Mouse (Mus musculus): ENCODE measurements around the gene Sell. TPM values are rescaled to one million over a fixed set of nuclear protein-coding genes. Genes with fewer than 3 reads are reported as not detected.

The Sell gene
- polyA plus RNA-seq, 1 experiment from 2014 or later: 0.11 TPM

GRCm38 (mm10) chr1:164114947-164115493, 53.2 kb downstream of the Sell start, which contains the start of gene Selp:
Selp (plus strand) TSS chr1:164115264.
- H3K9me3 ChIP-seq: no peaks in the 10 kb centered on the region
- H3K27ac ChIP-seq: no peak within 1 kb of the TSS
- no peaks in the 10 kb centered on the region for H3K36me3 ChIP-seq
- no peak within 1 kb of the TSS for H3K4me3 ChIP-seq
- no peak for ATAC-seq (ENCODE audit: low FRiP score, low read depth)
- no peaks in the 10 kb centered on the region for H3K27me3 ChIP-seq (replicated peaks)
- H3K4me2 ChIP-seq (replicated peaks): no peak within 1 kb of the TSS
- no peak within 1 kb of the TSS for H3K9ac ChIP-seq
- no peaks in the 10 kb centered on the region for H3K4me1 ChIP-seq
- 77% methylated on average over 8 of the region's 8 CpGs for WGBS

- Histone ChIP-seq H3K9ac (no peak overlapping the region), H3K4me1 (no peaks in the 10 kb centered on the region), H3K4me3 (no peak overlapping the region), H3K9me3 (no peaks in the 10 kb centered on the region), H3K27ac (no peak overlapping the region), H3K36me3 (no peaks in the 10 kb centered on the region), H3K4me2 (replicated peaks) (no peak overlapping the region), H3K27me3 (replicated peaks) (no peaks in the 10 kb centered on the region)
- ATAC-seq (ENCODE audit: low FRiP score, low read depth): no peak
- 78% methylated on average over 6 of the region's 6 CpGs for WGBS
These were observed 53.9 kb downstream of the Sell start for GRCm38 (mm10) chr1:164115647-164116046.

- Histone ChIP-seq H3K4me3 (no peak overlapping the region), H3K4me2 (replicated peaks) (no peak overlapping the region), H3K27me3 (replicated peaks) (no peaks in the 10 kb centered on the region), H3K9me3 (no peaks in the 10 kb centered on the region), H3K9ac (no peak overlapping the region), H3K27ac (no peak overlapping the region), H3K4me1 (no peaks in the 10 kb centered on the region), H3K36me3 (no peaks in the 10 kb centered on the region)
- WGBS: 94% methylated on average over 6 of the region's 6 CpGs
- no peak for ATAC-seq (ENCODE audit: low FRiP score, low read depth)
These were observed 56.1 kb downstream of the Sell start for GRCm38 (mm10) chr1:164117869-164118268.

- Histone ChIP-seq H3K4me3 (no peak overlapping the region), H3K36me3 (no peaks in the 10 kb centered on the region), H3K4me2 (replicated peaks) (no peak overlapping the region), H3K9ac (no peak overlapping the region), H3K9me3 (no peaks in the 10 kb centered on the region), H3K4me1 (no peaks in the 10 kb centered on the region), H3K27me3 (replicated peaks) (no peaks in the 10 kb centered on the region), H3K27ac (no peak overlapping the region)
- WGBS: 79% methylated on average over 3 of the region's 3 CpGs
- ATAC-seq (ENCODE audit: low FRiP score, low read depth): no peak
These were observed 58.4 kb downstream of the Sell start for GRCm38 (mm10) chr1:164119892-164120776.

- Histone ChIP-seq H3K4me3 (no peak overlapping the region), H3K36me3 (no peaks in the 10 kb centered on the region), H3K9me3 (no peaks in the 10 kb centered on the region), H3K4me1 (no peaks in the 10 kb centered on the region), H3K27me3 (replicated peaks) (no peaks in the 10 kb centered on the region), H3K27ac (no peak overlapping the region), H3K9ac (no peak overlapping the region), H3K4me2 (replicated peaks) (no peak overlapping the region)
- WGBS: 94% methylated on average over 3 of the region's 3 CpGs
- ATAC-seq (ENCODE audit: low FRiP score, low read depth): no peak
These were observed 59.0 kb downstream of the Sell start for GRCm38 (mm10) chr1:164120777-164121158.

GRCm38 (mm10) chr1:164123836-164124235, 62.1 kb downstream of the Sell start:
- no peak for ATAC-seq (ENCODE audit: low FRiP score, low read depth)
- H3K4me2 ChIP-seq (replicated peaks): no peak overlapping the region
- 54% methylated on average over 3 of the region's 3 CpGs for WGBS
- no peak overlapping the region for H3K4me3 ChIP-seq
- H3K36me3 ChIP-seq: no peaks in the 10 kb centered on the region
- H3K9me3 ChIP-seq: no peaks in the 10 kb centered on the region
- no peaks in the 10 kb centered on the region for H3K4me1 ChIP-seq
- H3K27me3 ChIP-seq (replicated peaks): no peaks in the 10 kb centered on the region
- no peak overlapping the region for H3K27ac ChIP-seq
- H3K9ac ChIP-seq: no peak overlapping the region

- Histone ChIP-seq H3K9ac (no peak overlapping the region), H3K4me2 (replicated peaks) (no peak overlapping the region), H3K27ac (no peak overlapping the region), H3K4me3 (no peak overlapping the region), H3K36me3 (no peaks in the 10 kb centered on the region), H3K4me1 (no peaks in the 10 kb centered on the region), H3K9me3 (no peaks in the 10 kb centered on the region), H3K27me3 (replicated peaks) (no peaks in the 10 kb centered on the region)
- ATAC-seq (ENCODE audit: low FRiP score, low read depth): no peak
- 72% methylated on average over 3 of the region's 3 CpGs for WGBS
These were observed 68.2 kb downstream of the Sell start for GRCm38 (mm10) chr1:164130013-164130412.

GRCm38 (mm10) chr1:164132609-164133008, 70.8 kb downstream of the Sell start:
- Histone ChIP-seq H3K9ac (no peak overlapping the region), H3K9me3 (no peaks in the 10 kb centered on the region), H3K27ac (no peak overlapping the region), H3K4me2 (replicated peaks) (no peak overlapping the region), H3K27me3 (replicated peaks) (no peaks in the 10 kb centered on the region), H3K36me3 (no peaks in the 10 kb centered on the region), H3K4me3 (no peak overlapping the region), H3K4me1 (no peaks in the 10 kb centered on the region)
- ATAC-seq (ENCODE audit: low FRiP score, low read depth): no peak
- 83% methylated on average over 1 of the region's 1 CpGs for WGBS

Other genes with a start within 250 kb of the Sell start
- gene Scyl3, start 132.9 kb upstream of the Sell start, polyA plus RNA-seq (2016; fragmentation: Nextera tagmentation; extraction: Ambion mirVana): 19.7 and 20.4 TPM in 2 replicates
- gene BC055324, start 67.2 kb upstream of the Sell start, polyA plus RNA-seq (2016; fragmentation: Nextera tagmentation; extraction: Ambion mirVana): 16.4 and 17.7 TPM in 2 replicates
- 8.0 and 9.6 TPM in 2 replicates for gene Mettl18, start 67.1 kb upstream of the Sell start, polyA plus RNA-seq (2016; fragmentation: Nextera tagmentation; extraction: Ambion mirVana)
- gene Sele, start 13.7 kb upstream of the Sell start, polyA plus RNA-seq (2016; fragmentation: Nextera tagmentation; extraction: Ambion mirVana): not detected in 2 replicates
- gene Selp, start 53.3 kb downstream of the Sell start, polyA plus RNA-seq (2016; fragmentation: Nextera tagmentation; extraction: Ambion mirVana): not detected in 2 replicates
- gene F5, start 89.9 kb downstream of the Sell start, polyA plus RNA-seq (2016; fragmentation: Nextera tagmentation; extraction: Ambion mirVana): 0.24 TPM in 2 replicates
- 8.2 and 8.8 TPM in 2 replicates for gene Slc19a2, start 187.1 kb downstream of the Sell start, polyA plus RNA-seq (2016; fragmentation: Nextera tagmentation; extraction: Ambion mirVana)
- gene Ccdc181, start 213.6 kb downstream of the Sell start, polyA plus RNA-seq (2016; fragmentation: Nextera tagmentation; extraction: Ambion mirVana): 14.8 and 15.0 TPM in 2 replicates
- 24.9 and 26.4 TPM in 2 replicates for gene Nme7, start 242.1 kb downstream of the Sell start, polyA plus RNA-seq (2016; fragmentation: Nextera tagmentation; extraction: Ambion mirVana)
- 29.2 and 30.6 TPM in 2 replicates for gene Blzf1, start 245.5 kb downstream of the Sell start, polyA plus RNA-seq (2016; fragmentation: Nextera tagmentation; extraction: Ambion mirVana)